Mouse (Mus musculus) heart, adult 2 months (tissue): Measurements from ENCODE around the gene Maml3. TPM values are rescaled to one million over a fixed set of nuclear protein-coding genes. Genes with fewer than 3 reads are reported as not detected.

ENCODE experiments used
- DNase-seq, 2 experiments: peaks; one replicate each; pipeline ENCODE4 v3.0.0; 2021
- H3K27ac ChIP-seq: fragments of 200-600 bp; 2 replicates; pipeline ENCODE4 v1.8.1; 2022
- H3K27me3 ChIP-seq: fragments of 200-500 bp; 2 replicates; pipeline ENCODE4 v1.6.1; 2012; ENCODE audit warnings: mild to moderate bottlenecking, low read length, inconsistent platforms, mixed read lengths; ENCODE audit not compliant: control insufficient read depth, insufficient read depth
- H3K36me3 ChIP-seq: fragments of 200-500 bp; 2 replicates; pipeline ENCODE4 v1.6.1; 2012; ENCODE audit warnings: low read length, inconsistent platforms; ENCODE audit not compliant: control insufficient read depth, insufficient read depth
- H3K4me1 ChIP-seq: fragments of 200-500 bp; 2 replicates; pipeline ENCODE4 v1.6.1; 2011; ENCODE audit warnings: low read length; ENCODE audit not compliant: control insufficient read depth, insufficient read depth
- H3K4me3 ChIP-seq: fragments of 200-600 bp; 2 replicates; pipeline ENCODE4 v1.8.1; 2022
- H3K79me2 ChIP-seq: fragments of 200-500 bp; replicated peaks from 2 replicates; pipeline ENCODE4 v1.6.1; 2012; ENCODE audit warnings: mild to moderate bottlenecking, inconsistent platforms, low read length, moderate library complexity, mixed read lengths; ENCODE audit not compliant: control insufficient read depth, insufficient read depth
- H3K9ac ChIP-seq: fragments of 200-500 bp; 2 replicates; pipeline ENCODE4 v1.6.1; 2012; ENCODE audit warnings: low read depth, mild to moderate bottlenecking, control low read depth, inconsistent platforms, low read length, mixed read lengths
- CTCF ChIP-seq: fragments of 200-600 bp; IDR thresholded peaks from 2 replicates; pipeline ENCODE4 v1.8.1; 2022; ENCODE audit warnings: antibody characterized with exemption, mild to moderate bottlenecking, moderate library complexity
- EP300 ChIP-seq: fragments of 200-500 bp; IDR thresholded peaks from 2 replicates; pipeline ENCODE4 v1.6.1; 2011; ENCODE audit warnings: low read depth, low read length, control low read depth; ENCODE audit not compliant: insufficient read depth
- POLR2A ChIP-seq: fragments of 200-500 bp; IDR thresholded peaks from 2 replicates; pipeline ENCODE4 v1.6.1; 2011; ENCODE audit warnings: mild to moderate bottlenecking, low read depth, low read length, control low read depth; ENCODE audit not compliant: insufficient read depth
- WGBS: fragments of 180-500 bp; shearing (Covaris S2); methylation state at CpG from one replicate; pipeline ENCODE4 v1.1.7; 2018; 5-methylcytosine and 5-hydroxymethylcytosine counted together
- intact Hi-C: fragments of 180-260 bp; cut with DNase I; formaldehyde crosslinking; loops from one replicate; pipeline ENCODE4 v1.15.1; 2025
- polyA plus RNA-seq: library from polyadenylated mRNA; depleted of rRNA; stranded (reverse); fragments of >200 nt; gene quantifications from 2 replicates; pipeline ENCODE4 v1.2.3, GENCODE M21; 2012
- total RNA-seq, 2 experiments: library from RNA; stranded (reverse); gene quantifications; 2 replicates each; pipeline ENCODE4 v1.2.3; 2021

The Maml3 gene
- total and polyA plus RNA-seq, 3 experiments, result 1.9 to 2.8 (median 2.7) TPM

DNA sequence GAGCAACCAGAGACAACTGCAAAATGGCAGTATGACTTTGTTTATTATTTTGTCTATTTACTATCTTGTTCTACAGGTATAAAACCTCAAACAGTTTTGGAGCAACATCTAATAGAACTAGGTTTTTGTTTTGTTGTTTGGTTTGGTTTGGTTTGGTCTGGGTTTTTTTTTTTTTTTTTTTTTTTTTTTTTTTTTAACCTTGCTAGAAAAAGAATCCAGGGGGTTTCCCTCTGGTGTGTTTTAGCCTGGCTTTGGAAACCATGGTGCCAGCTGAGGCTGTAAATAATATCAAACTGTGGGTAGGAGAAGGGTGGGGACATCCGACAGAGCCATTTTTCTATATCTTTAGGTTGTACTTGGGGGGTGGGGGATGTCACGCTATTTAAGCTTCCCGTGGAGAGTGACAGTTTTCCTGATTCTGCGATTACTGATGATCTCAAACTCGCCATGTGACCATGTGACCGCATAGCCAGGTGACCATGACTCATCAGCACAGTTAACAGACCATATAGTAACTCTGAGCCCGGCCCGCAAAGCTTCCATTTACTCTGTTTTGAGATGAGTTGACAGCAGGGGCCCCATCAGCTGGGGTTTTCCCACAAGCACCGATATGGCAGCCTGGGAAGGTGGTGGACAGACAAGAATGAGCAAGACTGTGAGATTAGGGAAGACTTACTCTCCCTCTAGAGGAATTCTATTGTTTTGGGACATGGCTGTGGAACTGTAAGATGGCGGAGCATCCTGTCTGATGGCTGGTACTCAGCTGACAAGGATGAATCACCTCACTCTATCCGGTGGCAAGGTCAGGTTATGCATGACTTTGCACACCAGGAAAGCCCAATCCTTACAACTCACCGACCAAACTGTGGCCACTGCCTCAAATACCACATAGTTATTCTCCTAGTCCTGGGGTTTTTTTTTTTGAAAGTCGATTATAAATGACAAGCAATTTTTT is 170.1 kb downstream of the Maml3 start:
- Histone ChIP-seq H3K36me3 (no peaks in the 10 kb centered on the region), H3K4me3 (no peak overlapping the region), H3K4me1 (no peaks in the 10 kb centered on the region), H3K27me3 (no peaks in the 10 kb centered on the region), H3K79me2 (0 out of 2 replicates have a peak, but pooled peaks cover 1% of the 10 kb centered on the region), H3K27ac (no peak overlapping the region), H3K9ac (no peak overlapping the region)
- intact Hi-C loops, result no loop called here
- no peak for TF ChIP-seq POLR2A
- no peak for TF ChIP-seq EP300
- TF ChIP-seq CTCF, result no peak
- WGBS, result 91% methylated on average over 13 of the region's 13 CpGs
- DNase-seq, result no peak

GRCm38 (mm10) chr3:51928188-51928587 is 176.7 kb downstream of the Maml3 start:
- DNase-seq, result no peak
- no peak overlapping the region for H3K27ac ChIP-seq
- no peaks in the 10 kb centered on the region for H3K36me3 ChIP-seq
- intact Hi-C loops, result no loop called here
- H3K4me3 ChIP-seq, result no peak overlapping the region
- WGBS, result 93% methylated on average over 14 of the region's 14 CpGs
- no peak overlapping the region for H3K9ac ChIP-seq
- TF ChIP-seq EP300 (no peak), CTCF (no peak), POLR2A (no peak)
- no peaks in the 10 kb centered on the region for H3K4me1 ChIP-seq
- no peaks in the 10 kb centered on the region for H3K27me3 ChIP-seq
- no peaks in the 10 kb centered on the region for H3K79me2 ChIP-seq

- no peaks in the 10 kb centered on the region for H3K27me3 ChIP-seq
- intact Hi-C loops, result no loop called here
- H3K79me2 ChIP-seq, result no peaks in the 10 kb centered on the region
- no peak for DNase-seq
- no peak overlapping the region for H3K9ac ChIP-seq
- TF ChIP-seq CTCF, result no peak
- TF ChIP-seq EP300, result no peak
- no peak for TF ChIP-seq POLR2A
- H3K4me1 ChIP-seq, result no peaks in the 10 kb centered on the region
- 95% methylated on average over 7 of the region's 7 CpGs for WGBS
- no peak overlapping the region for H3K27ac ChIP-seq
- no peak overlapping the region for H3K4me3 ChIP-seq
- H3K36me3 ChIP-seq, result no peaks in the 10 kb centered on the region
Observed at GRCm38 (mm10) chr3:51927591-51927990, 177.3 kb downstream of the Maml3 start.

DNA sequence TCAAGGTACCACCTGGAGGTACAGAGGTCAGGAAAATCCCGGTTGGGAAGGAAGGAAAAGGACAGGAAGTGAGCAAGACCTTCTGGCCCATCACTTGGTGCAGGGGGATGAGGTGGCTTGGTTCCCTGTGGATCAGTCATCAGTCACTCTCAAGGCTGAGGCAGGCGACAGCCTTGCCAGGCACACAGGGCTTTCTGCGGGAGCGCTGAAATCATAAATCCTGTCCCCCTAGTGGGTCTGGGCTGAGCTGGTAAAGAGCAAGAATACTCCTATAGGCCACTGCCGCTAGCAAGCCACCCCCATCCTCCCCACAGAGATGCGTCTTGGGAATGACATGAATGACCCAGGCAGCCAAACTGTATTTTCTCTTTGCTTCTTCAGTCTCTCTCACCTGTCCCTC is 177.8 kb downstream of the Maml3 start:
- Histone ChIP-seq H3K4me3 (no peak overlapping the region), H3K79me2 (no peaks in the 10 kb centered on the region), H3K27me3 (no peaks in the 10 kb centered on the region), H3K9ac (no peak overlapping the region), H3K27ac (no peak overlapping the region), H3K4me1 (no peaks in the 10 kb centered on the region), H3K36me3 (no peaks in the 10 kb centered on the region)
- 79% methylated on average over 6 of the region's 6 CpGs for WGBS
- TF ChIP-seq POLR2A, result no peak
- no peak for TF ChIP-seq CTCF
- TF ChIP-seq EP300, result no peak
- no peak for DNase-seq
- intact Hi-C loops, result no loop called here

DNA sequence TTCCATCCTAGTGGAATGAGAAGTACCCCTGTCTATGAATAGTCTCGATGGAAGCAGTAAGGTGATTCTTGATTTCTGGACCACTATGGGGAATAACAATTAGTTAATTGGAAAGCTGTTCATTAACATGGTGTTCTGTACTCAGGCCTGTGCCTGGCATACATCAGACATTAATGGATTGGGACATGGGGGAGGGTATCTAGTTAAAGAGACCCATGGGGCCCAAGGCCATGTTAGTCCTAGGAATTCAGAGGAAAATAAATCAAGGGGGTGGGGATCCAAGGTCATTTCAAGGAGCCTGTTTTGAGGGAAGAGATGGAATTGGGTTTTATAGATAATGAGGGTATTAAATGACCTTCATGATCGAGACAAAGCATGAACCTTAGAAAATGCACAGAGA is 179.1 kb downstream of the Maml3 start:
- DNase-seq, result no peak
- Histone ChIP-seq H3K79me2 (no peaks in the 10 kb centered on the region), H3K4me1 (no peaks in the 10 kb centered on the region), H3K27me3 (no peaks in the 10 kb centered on the region), H3K36me3 (no peaks in the 10 kb centered on the region), H3K9ac (no peak overlapping the region), H3K27ac (no peak overlapping the region), H3K4me3 (no peak overlapping the region)
- 92% methylated on average over 2 of the region's 2 CpGs for WGBS
- TF ChIP-seq POLR2A, result no peak
- TF ChIP-seq EP300, result no peak
- no peak for TF ChIP-seq CTCF
- intact Hi-C loops, result no loop called here

- intact Hi-C loops, result no loop called here
- no peak overlapping the region for H3K4me3 ChIP-seq
- H3K9ac ChIP-seq, result no peak overlapping the region
- TF ChIP-seq EP300, result no peak
- H3K27ac ChIP-seq, result no peak overlapping the region
- no peaks in the 10 kb centered on the region for H3K36me3 ChIP-seq
- 68% methylated on average over 5 of the region's 5 CpGs for WGBS
- no peaks in the 10 kb centered on the region for H3K4me1 ChIP-seq
- no peaks in the 10 kb centered on the region for H3K79me2 ChIP-seq
- no peaks in the 10 kb centered on the region for H3K27me3 ChIP-seq
- DNase-seq, result no peak
Observed at GRCm38 (mm10) chr3:51924636-51925035, 180.2 kb downstream of the Maml3 start.
